Mouse (Mus musculus) ES-E14 (cell line): ENCODE measurements at regions not wholly inside any gene's neighbourhood (a gene's known extent, or its start where the extent isn't known, plus 50 kb on each side); places are given as distances from the start of the nearest gene placed in this dataset.

Experiments
- DNase-seq: peaks from one replicate; pipeline ENCODE4 v3.0.0-alpha.2; 2013; ENCODE audit warnings: low read depth, low spot score
- H3K27ac ChIP-seq: 2 replicates; pipeline ENCODE4 v1.5.1; 2012; ENCODE audit warnings: low read depth, mild to moderate bottlenecking, low read length, moderate library complexity, mixed read lengths; ENCODE audit not compliant: poor library complexity, insufficient read depth, severe bottlenecking
- H3K36me3 ChIP-seq: 2 replicates; pipeline ENCODE4 v1.6.1; 2012; ENCODE audit warnings: mild to moderate bottlenecking, low read length, moderate library complexity, mixed read lengths; ENCODE audit not compliant: control insufficient read depth, poor library complexity, insufficient read depth, severe bottlenecking
- H3K4me1 ChIP-seq, 2 experiments: fragments of 150-350 bp in 1 of 2; sonication (generic) in 1 of 2; 2 replicates each; pipeline ENCODE4 v1.6.1; 2012; ENCODE audit warnings: low read length in 2 of 2, mild to moderate bottlenecking in 1 of 2, mixed read lengths in 1 of 2; ENCODE audit not compliant: control insufficient read depth in 2 of 2, insufficient read depth in 2 of 2, poor library complexity in 1 of 2
- H3K4me3 ChIP-seq, 2 experiments: fragments of 150-350 bp in 1 of 2; sonication (generic) in 1 of 2; 2 replicates each; pipeline ENCODE4 v1.5.1; 2012; ENCODE audit warnings: low read length in 2 of 2, low read depth in 1 of 2, mild to moderate bottlenecking in 1 of 2, mixed read lengths in 1 of 2; ENCODE audit not compliant: insufficient read depth in 1 of 2, poor library complexity in 1 of 2, severe bottlenecking in 1 of 2
- H3K9ac ChIP-seq: 2 replicates; pipeline ENCODE4 v1.6.1; 2012; ENCODE audit warnings: low read depth, mild to moderate bottlenecking, low read length, mixed read lengths; ENCODE audit not compliant: poor library complexity, insufficient read depth, severe bottlenecking
- H3K9me3 ChIP-seq: fragments of 150-350 bp; sonication (generic); 2 replicates; pipeline ENCODE4 v1.6.1; 2012; ENCODE audit warnings: low read depth, mild to moderate bottlenecking, low read length; ENCODE audit not compliant: control insufficient read depth, insufficient read depth
- CHD2 ChIP-seq: IDR thresholded peaks from 2 replicates; pipeline ENCODE4 v1.6.1; 2014; ENCODE audit warnings: mild to moderate bottlenecking, low read depth, low read length, inconsistent platforms
- HCFC1 ChIP-seq: IDR thresholded peaks from 2 replicates; pipeline ENCODE4 v1.6.1; 2012; ENCODE audit warnings: low read length, inconsistent platforms, borderline replicate concordance; ENCODE audit not compliant: insufficient read depth
- MAFK ChIP-seq: IDR thresholded peaks from 2 replicates; pipeline ENCODE4 v1.6.1; 2014; ENCODE audit warnings: mild to moderate bottlenecking, low read depth, low read length, inconsistent platforms; ENCODE audit not compliant: insufficient read depth
- ZC3H11A ChIP-seq: IDR thresholded peaks from 2 replicates; pipeline ENCODE4 v1.6.1; 2012; ENCODE audit warnings: low read depth, mild to moderate bottlenecking, inconsistent platforms, low read length, borderline replicate concordance
- ZNF384 ChIP-seq: IDR thresholded peaks from 2 replicates; pipeline ENCODE4 v1.6.1; 2012; ENCODE audit warnings: low read depth, low read length, inconsistent platforms
- in situ Hi-C, 2 experiments: fragments of 600-800 bp; cut with MboI; formaldehyde crosslinking; loops; one replicate each; pipeline ENCODE4 v1.15.1; 2025; ENCODE audit warnings: low sequenced_read_pairs in 2 of 2, inconsistent platforms in 1 of 2; ENCODE audit not compliant: unreplicated experiment in 2 of 2

DNA sequence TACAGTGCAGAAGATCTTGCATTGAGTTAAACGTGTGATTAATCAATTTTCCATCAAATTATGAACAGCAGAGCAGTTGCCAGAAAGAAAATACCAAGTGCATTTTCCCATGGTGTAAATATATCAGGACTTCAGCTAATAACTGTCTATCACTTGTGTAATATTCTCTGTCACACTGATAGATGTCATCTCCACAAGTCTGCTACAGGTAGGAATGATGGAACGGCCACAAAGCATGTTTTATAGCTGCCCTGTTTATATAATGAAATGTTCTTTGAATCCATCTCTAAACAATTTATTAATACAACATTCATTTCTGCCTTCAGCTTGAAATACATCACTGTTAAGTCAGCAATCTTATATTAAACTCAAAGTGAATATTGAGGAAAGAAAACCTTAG is 272.9 kb upstream of the Zic4 start:
- Histone ChIP-seq H3K9me3 (no peaks in the 10 kb centered on the region), H3K9ac (no peak overlapping the region), H3K4me3 (no peak overlapping the region), H3K27ac (no peak overlapping the region), H3K36me3 (no peaks in the 10 kb centered on the region), H3K4me1 (no peaks in the 10 kb centered on the region)
- TF ChIP-seq ZC3H11A = no peak
- TF ChIP-seq HCFC1 = no peak
- no peak for TF ChIP-seq CHD2
- no peak for TF ChIP-seq ZNF384
- TF ChIP-seq MAFK = no peak
- no peak for DNase-seq
- in situ Hi-C loops = no loop called here

DNA sequence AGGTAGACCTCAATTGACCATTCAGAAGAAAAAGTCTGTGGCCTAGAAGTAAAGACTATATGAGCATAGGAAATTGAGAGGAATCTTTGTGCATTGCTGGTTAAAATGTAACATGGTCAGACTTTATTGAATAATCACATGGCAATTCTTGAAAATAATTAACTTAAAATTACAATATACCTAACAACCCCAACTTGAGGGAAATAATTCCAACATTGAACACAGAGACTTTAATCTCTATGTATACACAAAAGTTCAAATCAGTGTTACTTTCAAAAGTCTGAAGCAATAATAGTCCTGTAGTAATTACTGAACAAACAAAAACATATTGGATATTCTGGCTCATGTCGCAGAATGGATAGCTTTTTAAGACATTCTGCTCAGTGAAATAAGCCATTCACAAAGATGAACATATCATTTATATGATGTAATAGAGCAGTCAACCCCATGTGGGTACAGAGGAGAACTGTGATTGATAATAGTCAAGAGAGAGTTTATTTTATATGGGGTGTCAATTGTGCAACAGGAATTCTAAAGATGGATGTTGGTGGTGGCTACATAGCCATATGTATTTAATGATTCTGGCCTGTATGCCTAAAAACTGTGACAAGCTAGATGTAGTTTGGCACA is 270.7 kb upstream of the Zic4 start:
- Histone ChIP-seq H3K36me3 (no peaks in the 10 kb centered on the region), H3K4me1 (no peaks in the 10 kb centered on the region), H3K9ac (no peak overlapping the region), H3K9me3 (no peaks in the 10 kb centered on the region), H3K27ac (no peak overlapping the region), H3K4me3 (no peak overlapping the region)
- DNase-seq = no peak
- TF ChIP-seq MAFK (no peak), CHD2 (no peak), ZC3H11A (no peak), ZNF384 (no peak), HCFC1 (no peak)
- in situ Hi-C loops = no loop called here

DNA sequence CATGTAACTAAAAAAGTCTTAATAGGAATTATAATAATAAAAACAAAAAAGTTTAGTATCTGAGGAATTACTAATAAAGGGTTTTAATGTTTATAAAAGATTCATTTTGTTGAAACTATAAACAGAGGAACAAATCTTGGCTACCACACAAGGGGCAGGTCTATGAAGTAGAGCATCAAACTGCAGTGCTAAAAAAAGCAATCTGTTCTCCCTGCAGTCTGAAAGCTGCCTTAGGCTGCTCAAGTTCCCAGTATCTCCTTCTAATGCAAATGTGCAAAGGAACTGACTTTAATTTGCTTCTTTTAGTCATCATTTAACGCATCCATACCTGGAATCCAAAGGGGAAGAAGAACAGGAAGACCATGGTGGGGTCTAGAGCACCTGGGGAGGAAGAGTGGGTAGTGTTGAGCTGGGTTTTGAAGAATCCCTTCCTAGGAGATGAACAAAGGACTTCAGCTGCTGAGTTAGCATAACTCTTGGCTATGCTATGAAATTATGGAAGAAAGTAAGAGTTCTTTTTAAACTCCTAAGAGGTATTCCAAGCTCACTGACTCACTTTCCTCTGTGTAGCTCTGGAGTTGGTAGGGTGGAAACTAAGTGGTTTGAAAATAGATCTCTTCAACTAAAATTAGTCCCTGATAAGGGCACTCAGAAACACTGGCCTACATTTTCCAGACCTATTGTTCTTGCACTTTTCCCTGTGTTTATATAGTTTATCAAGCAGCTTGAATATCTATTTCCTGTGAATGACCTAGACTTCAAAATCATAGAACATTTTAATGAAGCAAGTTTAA is 260.4 kb upstream of the Zic4 start:
- no peak for DNase-seq

DNA sequence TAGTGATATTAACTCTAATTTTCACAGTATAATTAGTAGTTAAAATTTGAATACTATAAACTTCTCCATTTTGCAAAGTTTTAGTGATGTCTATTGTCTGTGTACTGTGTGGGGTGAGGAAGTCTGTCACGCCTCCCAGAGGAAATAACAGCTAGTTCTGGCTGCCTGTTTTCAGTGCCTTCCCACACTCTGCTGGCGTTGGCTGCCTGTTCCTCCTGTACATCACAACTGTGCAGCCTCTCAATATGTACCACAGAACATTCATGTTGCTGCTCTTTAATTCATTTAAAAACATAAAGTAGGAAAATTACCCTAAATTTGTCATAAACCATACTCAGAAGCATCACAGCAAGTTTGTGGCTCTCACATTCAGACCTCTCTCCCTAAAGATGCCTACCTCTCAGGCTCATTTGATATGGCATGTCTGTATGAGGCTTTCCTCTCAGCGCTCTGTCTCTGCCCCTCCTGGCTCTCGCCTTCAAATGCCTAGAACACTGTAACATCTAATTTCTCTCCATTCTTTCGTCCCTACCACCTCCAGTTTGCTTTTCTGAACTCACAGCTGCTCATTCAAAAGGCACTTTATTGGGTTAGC is 239.7 kb upstream of the Zic4 start:
- Histone ChIP-seq H3K9ac (no peak overlapping the region), H3K27ac (no peak overlapping the region), H3K4me3 (no peak overlapping the region), H3K4me1 (no peaks in the 10 kb centered on the region), H3K9me3 (no peaks in the 10 kb centered on the region), H3K36me3 (no peaks in the 10 kb centered on the region)
- TF ChIP-seq HCFC1 (no peak), ZNF384 (no peak), CHD2 (no peak), ZC3H11A (no peak), MAFK (no peak)
- in situ Hi-C loops = no loop called here
- DNase-seq = no peak

More for the DNA sequence above, 260.4 kb upstream of the Zic4 start:
- Histone ChIP-seq H3K27ac (no peak overlapping the region), H3K4me1 (no peaks in the 10 kb centered on the region), H3K9ac (no peak overlapping the region), H3K36me3 (no peaks in the 10 kb centered on the region), H3K9me3 (no peaks in the 10 kb centered on the region), H3K4me3 (no peak overlapping the region)
- in situ Hi-C loops = no loop called here
- TF ChIP-seq CHD2 (no peak), ZNF384 (no peak), MAFK (no peak), ZC3H11A (no peak), HCFC1 (no peak)
